Comparison of ENCODE assay signal across 8 mouse cellular contexts in genomic region chr8:71570291-71570954, GRCm38 (mm10). TPM values are rescaled to one million over a fixed set of nuclear protein-coding genes. Genes with fewer than 3 reads are reported as not detected.
A peak's percentile ranks its signal among the peaks of the same experiment; 100 is the strongest.
DNase-seq lines count a peak whose midpoint lies in the region; ATAC-seq and TF ChIP-seq lines count a peak whose summit lies in the region.

No protein-coding gene starts in this region.

- TF ChIP-seq POLR2A in brain, embryonic 14.5 days (IDR thresholded peaks at IDR 0.05; ENCODE audit: borderline replicate concordance, extremely low read depth, insufficient read depth, insufficient read length, poor library complexity, severe bottlenecking), result peak; percentile 27; the same call in 1 of the 2 replicates

- peak overlapping the region; percentile 66 for H3ac ChIP-seq in C2C12 (ENCODE audit: control insufficient read depth, insufficient read length, low read depth)

- H3K36me3 ChIP-seq in C2C12 (ENCODE audit: control insufficient read depth, insufficient read depth), result no peaks in the 10 kb centered on the region
- no peaks in the 10 kb centered on the region for H3K36me3 ChIP-seq in forebrain, embryonic 10.5 days (replicated peaks)
- no peaks in the 10 kb centered on the region for H3K36me3 ChIP-seq in heart, embryonic 15.5 days
- no peaks in the 10 kb centered on the region for H3K36me3 ChIP-seq in liver, embryonic 12.5 days
- H3K36me3 ChIP-seq in stomach, embryonic 14.5 days (ENCODE audit: control insufficient read depth, insufficient read depth, low read length), result no peaks in the 10 kb centered on the region

- H3K4me2 ChIP-seq in heart, embryonic 15.5 days, result peak overlapping the region; percentile 95
- peak overlapping the region; percentile 80 for H3K4me2 ChIP-seq in liver, embryonic 12.5 days
- H3K4me2 ChIP-seq in stomach, embryonic 14.5 days (replicated peaks; ENCODE audit: low read depth, low read length), result peak overlapping the region; percentile 80

- TF ChIP-seq CTCF in C2C12 (IDR thresholded peaks at IDR 0.05; ENCODE audit: control insufficient read depth, insufficient read depth, insufficient read length), result no peak
- no peak for TF ChIP-seq CTCF in brain, embryonic 14.5 days (IDR thresholded peaks at IDR 0.05; ENCODE audit: borderline replicate concordance, extremely low read depth, insufficient read depth, insufficient read length)

- peak; percentile 78 for ATAC-seq in heart, embryonic 15.5 days (replicated peaks; ENCODE audit: insufficient number of reproducible peaks, insufficient read depth, low FRiP score, low read depth)
- ATAC-seq in liver, embryonic 12.5 days, result peak; percentile 78
- peak; percentile 92 for ATAC-seq in stomach, embryonic 14.5 days (ENCODE audit: insufficient number of reproducible peaks, insufficient read depth, low FRiP score, low read depth)

- H3K4me3 ChIP-seq in C2C12 (ENCODE audit: insufficient read depth, poor library complexity, severe bottlenecking), result peak overlapping the region; percentile 25
- H3K4me3 ChIP-seq in forebrain, embryonic 10.5 days, result peak overlapping the region; percentile 67
- peak overlapping the region; percentile 70 for H3K4me3 ChIP-seq in heart, embryonic 15.5 days
- peak overlapping the region; percentile 55 for H3K4me3 ChIP-seq in liver, embryonic 12.5 days
- H3K4me3 ChIP-seq in stomach, embryonic 14.5 days (ENCODE audit: low read depth, low read length), result peak overlapping the region; percentile 41

- DNase-seq in brain, embryonic 14.5 days (ENCODE audit: low read depth), result peak; percentile 99
- peak; percentile 89 for DNase-seq in forebrain, embryonic 10.5 days (ENCODE audit: extremely low spot score, low spot score)
- DNase-seq in kidney, postnatal 14 days, result peak; percentile 98
- peak; percentile 62 to 83 for DNase-seq in natural killer cell, adult 2 months (ENCODE audit: low spot score in 2 of 2)

- H3K79me3 ChIP-seq in C2C12 (ENCODE audit: low read depth), result no peaks in the 10 kb centered on the region

- no peaks in the 10 kb centered on the region for H3K9me3 ChIP-seq in forebrain, embryonic 10.5 days
- no peaks in the 10 kb centered on the region for H3K9me3 ChIP-seq in heart, embryonic 15.5 days (replicated peaks)
- no peaks in the 10 kb centered on the region for H3K9me3 ChIP-seq in liver, embryonic 12.5 days (replicated peaks)
- H3K9me3 ChIP-seq in stomach, embryonic 14.5 days (ENCODE audit: control insufficient read depth, low read depth, low read length), result no peaks in the 10 kb centered on the region

- H3K27ac ChIP-seq in forebrain, embryonic 10.5 days, result peak overlapping the region; percentile 82
- peak overlapping the region; percentile 78 for H3K27ac ChIP-seq in heart, embryonic 15.5 days
- no peak overlapping the region for H3K27ac ChIP-seq in liver, embryonic 12.5 days
- H3K27ac ChIP-seq in stomach, embryonic 14.5 days (ENCODE audit: low read length), result peak overlapping the region; percentile 35; the same call in 1 of the 2 replicates

- WGBS in forebrain, embryonic 10.5 days, result under 1% methylated on average over 41 of the region's 41 CpGs
- 1% methylated on average over 41 of the region's 41 CpGs for WGBS in heart, embryonic 15.5 days
- WGBS in liver, embryonic 12.5 days (ENCODE audit: insufficient replicate concordance), result 1% methylated on average over 41 of the region's 41 CpGs
- 1% methylated on average over 41 of the region's 41 CpGs for WGBS in stomach, embryonic 14.5 days

- H3K9ac ChIP-seq in heart, embryonic 15.5 days, result peak overlapping the region; percentile 66
- H3K9ac ChIP-seq in liver, embryonic 12.5 days, result peak overlapping the region; percentile 53
- peak overlapping the region; percentile 45 for H3K9ac ChIP-seq in stomach, embryonic 14.5 days (replicated peaks; ENCODE audit: low read depth, low read length)

- no peaks in the 10 kb centered on the region for H3K27me3 ChIP-seq in C2C12 (ENCODE audit: control insufficient read depth, insufficient read depth, insufficient read length)
- peaks cover 47% of the 10 kb centered on the region for H3K27me3 ChIP-seq in forebrain, embryonic 10.5 days (ENCODE audit: poor library complexity, severe bottlenecking)
- H3K27me3 ChIP-seq in heart, embryonic 15.5 days, result 0 out of 2 replicates have a peak, but pooled peaks cover 2% of the 10 kb centered on the region
- H3K27me3 ChIP-seq in liver, embryonic 12.5 days (replicated peaks), result peaks cover 64% of the 10 kb centered on the region
- H3K27me3 ChIP-seq in stomach, embryonic 14.5 days (ENCODE audit: control insufficient read depth, insufficient read depth, low read length), result no peaks in the 10 kb centered on the region

- H3K4me1 ChIP-seq in forebrain, embryonic 10.5 days, result peaks cover 41% of the 10 kb centered on the region
- peaks cover 44% of the 10 kb centered on the region for H3K4me1 ChIP-seq in heart, embryonic 15.5 days (replicated peaks)
- H3K4me1 ChIP-seq in liver, embryonic 12.5 days, result peaks cover 21% of the 10 kb centered on the region
- H3K4me1 ChIP-seq in stomach, embryonic 14.5 days (ENCODE audit: control insufficient read depth, insufficient read depth, low read length), result peaks cover 14% of the 10 kb centered on the region

- H3K79me2 ChIP-seq in C2C12 (ENCODE audit: control insufficient read depth, insufficient read depth), result no peaks in the 10 kb centered on the region

TF ChIP-seq in C2C12, 6 proteins besides CTCF, POLR2A, EP300 and RAD21:
- peak; percentile 77 for TF ChIP-seq USF1 (IDR thresholded peaks at IDR 0.05; ENCODE audit: low read depth)
- no peak for TF ChIP-seq MYOG (IDR thresholded peaks at IDR 0.05; ENCODE audit: control insufficient read depth, extremely low read depth, insufficient read length)

RNA-seq across cellular contexts. Expression of gene Slc27a1, which starts 1.7 kb away (rescaled TPM):
- polyA plus RNA-seq in C2C12 (2012; fragmentation: generic; extraction: Trizol), result 57.5 TPM
- 130 and 165 TPM in 2 replicates for polyA plus RNA-seq in brain, embryonic 14.5 days (2012; rRNA removed)
- 20.2 and 21.9 TPM in 2 replicates for polyA plus RNA-seq in forebrain, embryonic 10.5 days (2016; fragmentation: Nextera tagmentation; extraction: Ambion mirVana)
- 18.8 and 27.8 TPM in 2 replicates for polyA plus RNA-seq in heart, embryonic 15.5 days (2015; fragmentation: Nextera tagmentation; extraction: Ambion mirVana)
- 4.1 and 4.4 TPM in 2 replicates for polyA plus RNA-seq in liver, embryonic 12.5 days (2016; fragmentation: Nextera tagmentation; extraction: Ambion mirVana)
- polyA plus RNA-seq in stomach, embryonic 14.5 days (2014; fragmentation: Nextera tagmentation; extraction: Ambion mirVana), result 28.2 and 29.4 TPM in 2 replicates

RNA-seq across cellular contexts. Expression of gene Nxnl1, which starts 4.0 kb away (rescaled TPM):
- 0.02 TPM for polyA plus RNA-seq in C2C12 (2012; fragmentation: generic; extraction: Trizol)
- polyA plus RNA-seq in brain, embryonic 14.5 days (2012; rRNA removed), result not detected in 2 replicates
- 0.09 TPM in 1 of 2 replicates, not detected in the other for polyA plus RNA-seq in forebrain, embryonic 10.5 days (2016; fragmentation: Nextera tagmentation; extraction: Ambion mirVana)
- 0.08 TPM in 1 of 2 replicates, not detected in the other for polyA plus RNA-seq in heart, embryonic 15.5 days (2015; fragmentation: Nextera tagmentation; extraction: Ambion mirVana)
- 0.32 and 0.36 TPM in 2 replicates for polyA plus RNA-seq in liver, embryonic 12.5 days (2016; fragmentation: Nextera tagmentation; extraction: Ambion mirVana)
- polyA plus RNA-seq in stomach, embryonic 14.5 days (2014; fragmentation: Nextera tagmentation; extraction: Ambion mirVana), result not detected in 2 replicates

RNA-seq across cellular contexts. Expression of gene Tmem221, which starts 11.8 kb away (rescaled TPM):
- polyA plus RNA-seq in C2C12 (2012; fragmentation: generic; extraction: Trizol), result 0.18 TPM
- 0.07 and 0.16 TPM in 2 replicates for polyA plus RNA-seq in brain, embryonic 14.5 days (2012; rRNA removed)
- polyA plus RNA-seq in forebrain, embryonic 10.5 days (2016; fragmentation: Nextera tagmentation; extraction: Ambion mirVana), result 0.17 and 0.28 TPM in 2 replicates
- 0.42 and 1.1 TPM in 2 replicates for polyA plus RNA-seq in heart, embryonic 15.5 days (2015; fragmentation: Nextera tagmentation; extraction: Ambion mirVana)
- 0.61 and 0.75 TPM in 2 replicates for polyA plus RNA-seq in liver, embryonic 12.5 days (2016; fragmentation: Nextera tagmentation; extraction: Ambion mirVana)
- polyA plus RNA-seq in stomach, embryonic 14.5 days (2014; fragmentation: Nextera tagmentation; extraction: Ambion mirVana), result 1.4 and 1.9 TPM in 2 replicates

RNA-seq across cellular contexts. Expression of gene Pgls, which starts 21.6 kb away (rescaled TPM):
- polyA plus RNA-seq in C2C12 (2012; fragmentation: generic; extraction: Trizol), result 231 TPM
- polyA plus RNA-seq in brain, embryonic 14.5 days (2012; rRNA removed), result 113 and 128 TPM in 2 replicates
- 262 and 266 TPM in 2 replicates for polyA plus RNA-seq in forebrain, embryonic 10.5 days (2016; fragmentation: Nextera tagmentation; extraction: Ambion mirVana)
- polyA plus RNA-seq in heart, embryonic 15.5 days (2015; fragmentation: Nextera tagmentation; extraction: Ambion mirVana), result 159 and 171 TPM in 2 replicates
- 138 and 144 TPM in 2 replicates for polyA plus RNA-seq in liver, embryonic 12.5 days (2016; fragmentation: Nextera tagmentation; extraction: Ambion mirVana)
- 258 and 266 TPM in 2 replicates for polyA plus RNA-seq in stomach, embryonic 14.5 days (2014; fragmentation: Nextera tagmentation; extraction: Ambion mirVana)

RNA-seq across cellular contexts. Expression of gene Fam129c, which starts 27.0 kb away (rescaled TPM):
- polyA plus RNA-seq in C2C12 (2012; fragmentation: generic; extraction: Trizol), result 2.4 TPM
- polyA plus RNA-seq in brain, embryonic 14.5 days (2012; rRNA removed), result 7.7 and 8.7 TPM in 2 replicates
- 4.1 and 5.1 TPM in 2 replicates for polyA plus RNA-seq in forebrain, embryonic 10.5 days (2016; fragmentation: Nextera tagmentation; extraction: Ambion mirVana)
- 2.1 and 3.1 TPM in 2 replicates for polyA plus RNA-seq in heart, embryonic 15.5 days (2015; fragmentation: Nextera tagmentation; extraction: Ambion mirVana)
- 1.3 and 2.3 TPM in 2 replicates for polyA plus RNA-seq in liver, embryonic 12.5 days (2016; fragmentation: Nextera tagmentation; extraction: Ambion mirVana)
- polyA plus RNA-seq in stomach, embryonic 14.5 days (2014; fragmentation: Nextera tagmentation; extraction: Ambion mirVana), result 3.4 and 4.5 TPM in 2 replicates
